In the genomic region with DNA sequence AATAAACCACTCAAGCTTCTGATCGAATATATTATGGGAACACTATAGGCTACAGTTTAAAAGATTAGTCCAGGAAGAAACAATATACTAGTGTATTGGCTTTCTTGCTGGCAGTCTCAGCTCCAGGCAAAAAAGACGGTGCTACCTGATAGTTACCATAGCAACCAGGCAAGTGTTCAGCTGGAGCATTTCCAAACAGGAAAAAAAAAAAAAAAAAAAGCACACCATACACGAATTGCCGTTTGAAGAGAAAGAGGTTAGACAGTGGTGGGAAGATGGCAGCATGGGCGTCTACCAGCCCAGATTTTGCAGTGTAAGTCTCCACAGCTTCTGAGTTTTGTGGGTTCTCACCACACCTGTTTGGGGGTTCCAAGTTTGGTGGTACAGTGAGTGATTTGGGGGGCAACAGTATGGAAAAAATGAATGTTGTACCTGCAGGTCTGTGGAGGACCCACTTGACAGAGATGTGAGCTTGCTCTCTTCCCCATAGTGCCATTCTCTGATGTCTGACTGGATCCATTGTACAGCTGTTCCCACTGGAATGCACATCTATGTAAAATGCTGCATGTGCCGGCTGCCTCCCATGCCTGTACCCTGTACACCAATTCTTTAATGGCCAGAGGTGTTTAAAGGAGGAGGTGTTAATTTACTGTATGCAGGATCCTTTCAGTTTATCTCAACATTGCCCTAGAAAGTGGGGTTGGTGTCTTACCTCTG, we compare ENCODE assay signal across 12 mouse cellular contexts.
DNase-seq lines count a peak whose midpoint lies in the region; ATAC-seq and TF ChIP-seq lines count a peak whose summit lies in the region.
"Had no signal": no experiment of that assay in that cellular context is flagged by ENCODE, and none has a peak within 500 bp of the region (broad histone marks: within the 10 kb centered on the region; RNA-seq: fewer than 3 reads in every experiment).

No protein-coding gene starts in this region.

- no peak overlapping the region for H3K27ac ChIP-seq in embryonic facial prominence, embryonic 14.5 days (replicated peaks; ENCODE audit: low read depth, low read length)
- no peak overlapping the region for H3K27ac ChIP-seq in embryonic facial prominence, embryonic 10.5 days (replicated peaks)
- peak overlapping the region; percentile 87 for H3K27ac ChIP-seq in midbrain, embryonic 13.5 days
- H3K27ac ChIP-seq in midbrain, embryonic 11.5 days (ENCODE audit: low read depth, low read length) = no peak overlapping the region; the same call in 1 of the 2 replicates
- H3K27ac ChIP-seq in hindbrain, embryonic 14.5 days = peak overlapping the region; percentile 80
- H3K27ac ChIP-seq in midbrain, postnatal 0 days (ENCODE audit: low read depth, low read length) = peak overlapping the region; percentile 81

- ATAC-seq in embryonic facial prominence, embryonic 14.5 days (ENCODE audit: low read depth) = peak; percentile 70; the same call in 1 of the 2 replicates
- peak; percentile 87 for ATAC-seq in midbrain, embryonic 13.5 days
- ATAC-seq in midbrain, embryonic 11.5 days (ENCODE audit: low FRiP score) = no peak
- ATAC-seq in hindbrain, embryonic 14.5 days (ENCODE audit: low FRiP score) = peak; percentile 69; the same call in 1 of the 2 replicates
- peak; percentile 73 for ATAC-seq in midbrain, postnatal 0 days (ENCODE audit: low FRiP score)
- ATAC-seq: inflammation-experienced regulatory T-cells, adult 6 months; liver, postnatal 0 days had no signal

- peaks cover 7% of the 10 kb centered on the region; the same call in 1 of the 2 replicates for H3K4me1 ChIP-seq in embryonic facial prominence, embryonic 14.5 days (ENCODE audit: control insufficient read depth, insufficient read depth, low read length)
- H3K4me1 ChIP-seq in embryonic facial prominence, embryonic 10.5 days = no peaks in the 10 kb centered on the region
- H3K4me1 ChIP-seq in midbrain, embryonic 13.5 days (replicated peaks) = peaks cover 17% of the 10 kb centered on the region
- H3K4me1 ChIP-seq in midbrain, embryonic 11.5 days (ENCODE audit: control insufficient read depth, insufficient read depth, low read length) = peaks cover 4% of the 10 kb centered on the region; the same call in 1 of the 2 replicates
- peaks cover 16% of the 10 kb centered on the region for H3K4me1 ChIP-seq in hindbrain, embryonic 14.5 days (replicated peaks; ENCODE audit: control insufficient read depth, insufficient read depth, low read length)
- peaks cover 8% of the 10 kb centered on the region for H3K4me1 ChIP-seq in midbrain, postnatal 0 days (ENCODE audit: insufficient read depth, low read length)

- DNase-seq in embryonic facial prominence, embryonic 14.5 days (ENCODE audit: low spot score) = peak; percentile 40
- no peak for DNase-seq in embryonic facial prominence, embryonic 10.5 days (ENCODE audit: low spot score)
- DNase-seq in midbrain, embryonic 11.5 days (ENCODE audit: low spot score, missing footprints) = no peak
- DNase-seq in hindbrain, embryonic 14.5 days (ENCODE audit: low spot score) = peak; percentile 74
- peak; percentile 72 for DNase-seq in midbrain, postnatal 0 days (ENCODE audit: low spot score)
- no peak for DNase-seq in spleen, adult 12 weeks (ENCODE audit: low spot score)
- DNase-seq in embryo, embryonic 10.5 days (ENCODE audit: low spot score) = no peak
- DNase-seq: liver, postnatal 0 days had no signal

- no peaks in the 10 kb centered on the region for H3K9me3 ChIP-seq in embryonic facial prominence, embryonic 14.5 days (ENCODE audit: control insufficient read depth, low read length)
- H3K9me3 ChIP-seq in embryonic facial prominence, embryonic 10.5 days = no peaks in the 10 kb centered on the region
- no peaks in the 10 kb centered on the region for H3K9me3 ChIP-seq in midbrain, embryonic 13.5 days
- H3K9me3 ChIP-seq in midbrain, embryonic 11.5 days (ENCODE audit: control insufficient read depth, low read length) = no peaks in the 10 kb centered on the region
- no peaks in the 10 kb centered on the region for H3K9me3 ChIP-seq in hindbrain, embryonic 14.5 days (ENCODE audit: control insufficient read depth, low read length)
- H3K9me3 ChIP-seq in midbrain, postnatal 0 days (ENCODE audit: low read length) = no peaks in the 10 kb centered on the region

- H3K4me2 ChIP-seq in embryonic facial prominence, embryonic 14.5 days (ENCODE audit: low read depth, low read length) = no peak overlapping the region
- H3K4me2 ChIP-seq in midbrain, embryonic 13.5 days (replicated peaks) = no peak overlapping the region; the same call in 1 of the 2 replicates
- H3K4me2 ChIP-seq in midbrain, embryonic 11.5 days = no peak overlapping the region
- H3K4me2 ChIP-seq in hindbrain, embryonic 14.5 days (replicated peaks) = peak overlapping the region; percentile 8; the same call in 1 of the 2 replicates
- no peak overlapping the region for H3K4me2 ChIP-seq in midbrain, postnatal 0 days (ENCODE audit: low read depth, low read length, poor library complexity, severe bottlenecking)
- H3K4me2 ChIP-seq: heart, embryonic 11.5 days had no signal

- no peaks in the 10 kb centered on the region for H3K27me3 ChIP-seq in embryonic facial prominence, embryonic 14.5 days (replicated peaks; ENCODE audit: control insufficient read depth, insufficient read depth, low read length)
- no peaks in the 10 kb centered on the region for H3K27me3 ChIP-seq in embryonic facial prominence, embryonic 10.5 days (replicated peaks; ENCODE audit: low read depth, poor library complexity, severe bottlenecking)
- H3K27me3 ChIP-seq in midbrain, embryonic 13.5 days = no peaks in the 10 kb centered on the region
- no peaks in the 10 kb centered on the region for H3K27me3 ChIP-seq in midbrain, embryonic 11.5 days (ENCODE audit: control insufficient read depth, insufficient read depth, low read length)
- H3K27me3 ChIP-seq in hindbrain, embryonic 14.5 days (ENCODE audit: control insufficient read depth, insufficient read depth, low read length) = no peaks in the 10 kb centered on the region
- H3K27me3 ChIP-seq in midbrain, postnatal 0 days (ENCODE audit: insufficient read depth, low read length) = no peaks in the 10 kb centered on the region

- TF ChIP-seq CTCF in midbrain, postnatal 0 days (IDR thresholded peaks at IDR 0.05) = no peak

- H3K36me3 ChIP-seq in embryonic facial prominence, embryonic 14.5 days (ENCODE audit: control insufficient read depth, insufficient read depth, low read length) = no peaks in the 10 kb centered on the region
- H3K36me3 ChIP-seq in embryonic facial prominence, embryonic 10.5 days (replicated peaks) = no peaks in the 10 kb centered on the region
- no peaks in the 10 kb centered on the region for H3K36me3 ChIP-seq in midbrain, embryonic 13.5 days
- no peaks in the 10 kb centered on the region for H3K36me3 ChIP-seq in midbrain, embryonic 11.5 days (ENCODE audit: control insufficient read depth, insufficient read depth, low read length)
- H3K36me3 ChIP-seq in hindbrain, embryonic 14.5 days (replicated peaks; ENCODE audit: control insufficient read depth, insufficient read depth) = no peaks in the 10 kb centered on the region
- no peaks in the 10 kb centered on the region for H3K36me3 ChIP-seq in midbrain, postnatal 0 days (ENCODE audit: insufficient read depth, low read length)

- H3K4me3 ChIP-seq in embryonic facial prominence, embryonic 14.5 days (ENCODE audit: low read depth, low read length) = no peak overlapping the region
- H3K4me3 ChIP-seq in embryonic facial prominence, embryonic 10.5 days = no peak overlapping the region
- no peak overlapping the region for H3K4me3 ChIP-seq in midbrain, embryonic 13.5 days (replicated peaks)
- H3K4me3 ChIP-seq in midbrain, embryonic 11.5 days (ENCODE audit: low read depth, low read length) = no peak overlapping the region
- H3K4me3 ChIP-seq in hindbrain, embryonic 14.5 days (replicated peaks; ENCODE audit: low read length) = no peak overlapping the region
- no peak overlapping the region for H3K4me3 ChIP-seq in midbrain, postnatal 0 days (ENCODE audit: low read depth, low read length)
- H3K4me3 ChIP-seq: erythroblast, embryonic 14.5 days had no signal

- H3K9ac ChIP-seq in embryonic facial prominence, embryonic 14.5 days (ENCODE audit: low read depth, low read length) = no peak overlapping the region
- H3K9ac ChIP-seq in midbrain, embryonic 13.5 days (replicated peaks) = no peak overlapping the region
- H3K9ac ChIP-seq in midbrain, embryonic 11.5 days (ENCODE audit: low read length) = no peak overlapping the region
- H3K9ac ChIP-seq in hindbrain, embryonic 14.5 days = no peak overlapping the region
- H3K9ac ChIP-seq in midbrain, postnatal 0 days (replicated peaks; ENCODE audit: low read length, poor library complexity, severe bottlenecking) = no peak overlapping the region
- H3K9ac ChIP-seq: liver, postnatal 0 days had no signal

- 39% methylated on average over 6 of the region's 6 CpGs for WGBS in embryonic facial prominence, embryonic 14.5 days
- 72% methylated on average over 6 of the region's 6 CpGs for WGBS in embryonic facial prominence, embryonic 10.5 days
- WGBS in midbrain, embryonic 13.5 days = 23% methylated on average over 6 of the region's 6 CpGs
- 57% methylated on average over 6 of the region's 6 CpGs for WGBS in midbrain, embryonic 11.5 days
- WGBS in hindbrain, embryonic 14.5 days = 34% methylated on average over 6 of the region's 6 CpGs
- WGBS in midbrain, postnatal 0 days = 19% methylated on average over 6 of the region's 6 CpGs

Comparison
In these comparisons a context has a peak if more than half of its experiments do, and no peak if none do; other contexts are left out.
1. DNase-seq: peak in embryonic facial prominence, embryonic 14.5 days (single experiment), hindbrain, embryonic 14.5 days (single experiment) and midbrain, postnatal 0 days (single experiment); none in embryonic facial prominence, embryonic 10.5 days (single experiment), midbrain, embryonic 11.5 days (single experiment), spleen, adult 12 weeks (single experiment) and embryo, embryonic 10.5 days (single experiment).
2. H3K27ac ChIP-seq: peak in midbrain, embryonic 13.5 days (single experiment), hindbrain, embryonic 14.5 days (single experiment) and midbrain, postnatal 0 days (single experiment); none in embryonic facial prominence, embryonic 14.5 days (single experiment), embryonic facial prominence, embryonic 10.5 days (single experiment) and midbrain, embryonic 11.5 days (single experiment).